Mouse (Mus musculus): ENCODE results near the gene Arhgef3. TPM values are rescaled to one million over a fixed set of nuclear protein-coding genes. Genes with fewer than 3 reads are reported as not detected.

Arhgef3 gene
- polyA plus RNA-seq, 1 experiment: 48.5 TPM

GRCm38 (mm10) chr14:27130676-27131075, 16.0 kb downstream of the Arhgef3 start:
- 56% methylated on average over 1 of the region's 1 CpGs for WGBS
- no peak overlapping the region for H3K4me3 ChIP-seq (replicated peaks; ENCODE audit: extremely low read depth, low read depth, low read length)
- H3K4me1 ChIP-seq (ENCODE audit: control insufficient read depth, insufficient read depth, low read length): no peaks in the 10 kb centered on the region
- no peak for DNase-seq
- TF ChIP-seq CTCF (IDR thresholded peaks at IDR 0.05; ENCODE audit: insufficient read depth, low read length): no peak
- no peak for TF ChIP-seq POLR2A (IDR thresholded peaks at IDR 0.05; ENCODE audit: borderline replicate concordance, extremely low read depth, low read depth, low read length)

GRCm38 (mm10) chr14:27131521-27131920, 16.8 kb downstream of the Arhgef3 start:
- 67% methylated on average over 1 of the region's 1 CpGs for WGBS
- DNase-seq: no peak
- TF ChIP-seq CTCF (IDR thresholded peaks at IDR 0.05; ENCODE audit: insufficient read depth, low read length) (no peak), POLR2A (IDR thresholded peaks at IDR 0.05; ENCODE audit: borderline replicate concordance, extremely low read depth, low read depth, low read length) (no peak)

DNA sequence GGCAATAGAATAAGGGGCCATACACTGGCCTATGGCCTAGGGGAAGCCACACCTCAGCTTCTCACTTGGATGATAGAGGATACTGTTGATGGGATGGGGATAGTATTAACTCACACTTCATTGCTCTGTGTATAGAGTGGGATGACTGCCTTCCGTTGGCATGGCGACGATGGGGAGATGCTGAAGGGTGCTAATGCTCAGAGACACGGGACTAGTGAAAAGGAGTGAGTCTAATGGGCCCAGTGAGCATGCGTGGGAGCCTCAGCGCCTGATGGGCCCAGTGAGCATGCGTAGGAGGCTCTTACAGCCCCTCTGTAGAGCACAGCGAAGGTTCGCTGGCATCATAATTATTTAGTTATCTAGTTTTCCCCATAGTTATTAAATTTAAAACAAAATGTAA, 24.2 kb downstream of the Arhgef3 start:
- no peak for DNase-seq
- TF ChIP-seq CTCF (IDR thresholded peaks at IDR 0.05; ENCODE audit: insufficient read depth, low read length) (no peak), POLR2A (IDR thresholded peaks at IDR 0.05; ENCODE audit: borderline replicate concordance, extremely low read depth, low read depth, low read length) (no peak)
- WGBS: 88% methylated on average over 9 of the region's 9 CpGs
- no peak overlapping the region for H3K4me3 ChIP-seq (replicated peaks; ENCODE audit: extremely low read depth, low read depth, low read length)
- H3K4me1 ChIP-seq (ENCODE audit: control insufficient read depth, insufficient read depth, low read length): no peaks in the 10 kb centered on the region; the same call in 1 of the 2 replicates

More at GRCm38 (mm10) chr14:27131521-27131920, 16.8 kb downstream of the Arhgef3 start:
- Histone ChIP-seq H3K4me1 (ENCODE audit: control insufficient read depth, insufficient read depth, low read length) (no peaks in the 10 kb centered on the region), H3K4me3 (replicated peaks; ENCODE audit: extremely low read depth, low read depth, low read length) (no peak overlapping the region)

- no peak for DNase-seq
- Histone ChIP-seq H3K4me1 (ENCODE audit: control insufficient read depth, insufficient read depth, low read length) (no peaks in the 10 kb centered on the region; the same call in 1 of the 2 replicates), H3K4me3 (replicated peaks; ENCODE audit: extremely low read depth, low read depth, low read length) (no peak overlapping the region)
- TF ChIP-seq CTCF (IDR thresholded peaks at IDR 0.05; ENCODE audit: insufficient read depth, low read length) (no peak), POLR2A (IDR thresholded peaks at IDR 0.05; ENCODE audit: borderline replicate concordance, extremely low read depth, low read depth, low read length) (no peak)
- 83% methylated on average over 3 of the region's 3 CpGs for WGBS
Measured at GRCm38 (mm10) chr14:27139968-27140367, 25.3 kb downstream of the Arhgef3 start.

- H3K4me3 ChIP-seq (replicated peaks; ENCODE audit: extremely low read depth, low read depth, low read length): no peak overlapping the region
- no peaks in the 10 kb centered on the region; the same call in 1 of the 2 replicates for H3K4me1 ChIP-seq (ENCODE audit: control insufficient read depth, insufficient read depth, low read length)
- DNase-seq: no peak
- WGBS: 31% methylated on average over 3 of the region's 3 CpGs
- TF ChIP-seq CTCF (IDR thresholded peaks at IDR 0.05; ENCODE audit: insufficient read depth, low read length) (no peak), POLR2A (IDR thresholded peaks at IDR 0.05; ENCODE audit: borderline replicate concordance, extremely low read depth, low read depth, low read length) (no peak)
Measured at GRCm38 (mm10) chr14:27141486-27141885, 26.8 kb downstream of the Arhgef3 start.

- WGBS: 92% methylated on average over 5 of the region's 5 CpGs
- Histone ChIP-seq H3K4me1 (ENCODE audit: control insufficient read depth, insufficient read depth, low read length) (peaks cover 2% of the 10 kb centered on the region; the same call in 1 of the 2 replicates), H3K4me3 (replicated peaks; ENCODE audit: extremely low read depth, low read depth, low read length) (no peak overlapping the region)
- DNase-seq: no peak
- TF ChIP-seq POLR2A (IDR thresholded peaks at IDR 0.05; ENCODE audit: borderline replicate concordance, extremely low read depth, low read depth, low read length): no peak
Measured at GRCm38 (mm10) chr14:27142680-27143079, 28.0 kb downstream of the Arhgef3 start.

DNA sequence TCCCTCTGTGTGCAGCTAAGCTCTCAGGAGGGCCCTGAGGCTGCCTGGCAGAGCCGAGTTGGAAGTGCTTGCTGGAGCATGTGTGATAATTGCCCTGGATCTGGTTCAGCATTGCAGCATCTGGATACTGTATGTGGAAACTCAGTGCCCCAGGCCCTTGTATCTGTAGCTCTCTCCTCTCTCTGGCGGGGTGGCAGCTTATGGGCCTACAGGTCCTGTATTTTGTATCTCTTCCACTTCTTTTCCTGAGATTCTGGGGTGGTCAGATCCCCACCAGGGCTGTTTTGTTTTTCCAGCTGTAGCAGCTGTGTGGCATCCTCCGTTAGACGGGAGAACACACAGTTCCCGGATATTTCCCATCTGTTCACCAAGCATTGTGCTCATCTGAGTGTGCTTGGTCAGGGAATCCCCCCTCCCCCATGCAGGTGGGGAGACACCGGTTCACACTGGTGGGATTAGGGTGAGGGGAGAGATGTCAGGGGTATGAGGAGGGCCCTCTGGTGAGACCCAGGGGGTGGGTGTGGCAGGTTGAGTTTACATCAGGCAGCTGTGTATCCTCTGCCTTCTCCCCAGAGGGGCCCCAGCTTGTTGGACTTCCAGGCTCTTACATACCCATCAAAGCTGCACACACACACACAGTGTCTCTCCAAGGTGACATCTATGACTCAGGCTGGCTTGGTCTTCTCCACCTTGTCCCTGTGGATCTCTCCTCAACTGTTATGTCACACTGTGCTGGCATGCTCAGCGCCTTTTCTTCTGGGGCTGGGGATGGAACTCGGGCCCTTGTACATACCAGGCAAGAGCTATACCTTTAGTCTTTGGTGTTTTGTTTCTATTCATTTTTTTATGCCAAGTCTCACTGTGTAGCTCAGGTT, 30.7 kb downstream of the Arhgef3 start:
- 65% methylated on average over 8 of the region's 8 CpGs for WGBS
- TF ChIP-seq POLR2A (IDR thresholded peaks at IDR 0.05; ENCODE audit: borderline replicate concordance, extremely low read depth, low read depth, low read length) (no peak), CTCF (IDR thresholded peaks at IDR 0.05; ENCODE audit: insufficient read depth, low read length) (no peak)
- DNase-seq: no peak
- Histone ChIP-seq H3K4me1 (ENCODE audit: control insufficient read depth, insufficient read depth, low read length) (peaks cover 2% of the 10 kb centered on the region; the same call in 1 of the 2 replicates), H3K4me3 (replicated peaks; ENCODE audit: extremely low read depth, low read depth, low read length) (no peak overlapping the region)

DNA sequence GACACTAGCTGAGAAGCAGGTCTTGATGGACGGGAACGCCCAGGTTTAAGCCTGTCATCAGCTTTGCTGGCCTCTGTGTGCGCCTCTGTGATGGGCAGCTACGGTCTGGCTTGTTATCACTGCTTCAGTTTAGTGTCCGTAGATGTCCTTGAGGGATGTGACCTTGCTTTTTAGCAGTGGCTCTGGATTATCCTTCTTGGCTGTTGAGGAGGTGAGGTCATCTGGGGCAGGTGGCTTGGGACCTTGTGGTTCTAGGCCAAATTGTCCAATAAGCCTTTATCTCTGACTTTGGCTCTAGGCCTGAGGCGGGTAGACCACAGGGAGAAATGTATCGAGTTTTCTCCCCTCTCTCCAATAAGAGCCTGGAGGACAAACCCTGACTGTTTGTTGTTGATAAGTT, 33.0 kb downstream of the Arhgef3 start:
- WGBS: 90% methylated on average over 7 of the region's 7 CpGs
- no peak for TF ChIP-seq CTCF (IDR thresholded peaks at IDR 0.05; ENCODE audit: insufficient read depth, low read length)
- no peak for TF ChIP-seq POLR2A (IDR thresholded peaks at IDR 0.05; ENCODE audit: borderline replicate concordance, extremely low read depth, low read depth, low read length)
- Histone ChIP-seq H3K4me1 (ENCODE audit: control insufficient read depth, insufficient read depth, low read length) (0 out of 2 replicates have a peak, but pooled peaks cover 2% of the 10 kb centered on the region), H3K4me3 (replicated peaks; ENCODE audit: extremely low read depth, low read depth, low read length) (no peak overlapping the region)
- no peak for DNase-seq

GRCm38 (mm10) chr14:27149401-27149800, 34.7 kb downstream of the Arhgef3 start:
- TF ChIP-seq CTCF (IDR thresholded peaks at IDR 0.05; ENCODE audit: insufficient read depth, low read length) (no peak), POLR2A (IDR thresholded peaks at IDR 0.05; ENCODE audit: borderline replicate concordance, extremely low read depth, low read depth, low read length) (no peak)
- 74% methylated on average over 5 of the region's 5 CpGs for WGBS
- Histone ChIP-seq H3K4me3 (replicated peaks; ENCODE audit: extremely low read depth, low read depth, low read length) (no peak overlapping the region), H3K4me1 (ENCODE audit: control insufficient read depth, insufficient read depth, low read length) (0 out of 2 replicates have a peak, but pooled peaks cover 2% of the 10 kb centered on the region)
- DNase-seq: no peak

Measured in lung, adult 2 months (tissue).